In the genomic region with DNA sequence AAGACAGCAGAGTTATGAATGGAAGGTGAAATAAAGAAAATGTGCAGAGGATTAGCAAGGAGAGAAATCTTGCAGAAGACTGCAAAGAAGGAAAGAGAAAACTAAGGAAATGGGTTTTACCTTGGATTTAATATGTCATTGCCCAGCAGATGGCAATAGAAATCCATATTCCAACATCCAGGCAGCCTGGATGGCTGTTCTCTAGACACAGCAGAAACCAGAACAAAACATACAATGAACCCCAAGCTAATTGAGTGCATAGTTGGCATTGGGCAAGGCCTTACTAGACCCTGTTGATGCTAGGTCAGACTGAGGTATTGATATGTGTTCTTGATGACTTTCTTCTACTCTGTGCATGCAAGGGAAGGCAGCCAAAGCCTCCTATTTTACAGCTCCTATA, we compare ENCODE assay signal across 10 mouse cellular contexts. TPM values are rescaled to one million over a fixed set of nuclear protein-coding genes. Genes with fewer than 3 reads are reported as not detected.
A peak's percentile ranks its signal among the peaks of the same experiment; 100 is the strongest.
DNase-seq lines count a peak whose midpoint lies in the region; ATAC-seq and TF ChIP-seq lines count a peak whose summit lies in the region.
"Had no signal": no experiment of that assay in that cellular context is flagged by ENCODE, and none has a peak within 500 bp of the region (broad histone marks: within the 10 kb centered on the region; RNA-seq: fewer than 3 reads in every experiment).

No protein-coding gene starts in this region.

- no peaks in the 10 kb centered on the region for H3K36me3 ChIP-seq in forebrain, embryonic 15.5 days
- H3K36me3 ChIP-seq in forebrain, embryonic 12.5 days (replicated peaks), result no peaks in the 10 kb centered on the region
- no peaks in the 10 kb centered on the region for H3K36me3 ChIP-seq in lung, embryonic 14.5 days (ENCODE audit: insufficient read depth)
- no peaks in the 10 kb centered on the region for H3K36me3 ChIP-seq in hindbrain, embryonic 16.5 days (ENCODE audit: control insufficient read depth, insufficient read depth, low read length)
- H3K36me3 ChIP-seq: embryonic facial prominence, embryonic 15.5 days; limb, embryonic 13.5 days had no signal

- H3K4me2 ChIP-seq in forebrain, embryonic 15.5 days (replicated peaks), result no peak overlapping the region
- H3K4me2 ChIP-seq in forebrain, embryonic 12.5 days, result no peak overlapping the region
- H3K4me2 ChIP-seq in lung, embryonic 14.5 days, result no peak overlapping the region
- H3K4me2 ChIP-seq in hindbrain, embryonic 16.5 days (ENCODE audit: low read length), result no peak overlapping the region
- H3K4me2 ChIP-seq: embryonic facial prominence, embryonic 15.5 days; limb, embryonic 13.5 days had no signal

- H3K9ac ChIP-seq in forebrain, embryonic 15.5 days (replicated peaks), result no peak overlapping the region
- no peak overlapping the region for H3K9ac ChIP-seq in forebrain, embryonic 12.5 days
- no peak overlapping the region for H3K9ac ChIP-seq in lung, embryonic 14.5 days
- no peak overlapping the region for H3K9ac ChIP-seq in hindbrain, embryonic 16.5 days (ENCODE audit: low read depth, low read length)
- H3K9ac ChIP-seq: embryonic facial prominence, embryonic 15.5 days; limb, embryonic 13.5 days had no signal

- peak; percentile 76 for ATAC-seq in forebrain, embryonic 15.5 days (replicated peaks)
- no peak for ATAC-seq in forebrain, embryonic 12.5 days (ENCODE audit: low FRiP score)
- peak; percentile 58; the same call in 1 of the 2 replicates for ATAC-seq in lung, embryonic 14.5 days (ENCODE audit: insufficient read depth)
- ATAC-seq in hindbrain, embryonic 16.5 days, result peak; percentile 74
- ATAC-seq in monocyte, adult 5-6 weeks (replicated peaks; ENCODE audit: insufficient number of reproducible peaks, low FRiP score, low TSS enrichment, poor library complexity, severe bottlenecking), result no peak

- no peak overlapping the region for H3K4me3 ChIP-seq in forebrain, embryonic 15.5 days
- no peak overlapping the region for H3K4me3 ChIP-seq in forebrain, embryonic 12.5 days (replicated peaks)
- no peak overlapping the region for H3K4me3 ChIP-seq in lung, embryonic 14.5 days (ENCODE audit: low read depth, low read length)
- no peak overlapping the region for H3K4me3 ChIP-seq in lung, adult 2 months (replicated peaks; ENCODE audit: extremely low read depth, low read depth, low read length)
- H3K4me3 ChIP-seq in hindbrain, embryonic 16.5 days (ENCODE audit: low read length), result no peak overlapping the region
- H3K4me3 ChIP-seq: embryonic facial prominence, embryonic 15.5 days; limb, embryonic 13.5 days had no signal

- no peak overlapping the region for H3K27ac ChIP-seq in forebrain, embryonic 15.5 days (replicated peaks)
- no peak overlapping the region for H3K27ac ChIP-seq in forebrain, embryonic 12.5 days
- no peak overlapping the region for H3K27ac ChIP-seq in lung, embryonic 14.5 days (ENCODE audit: low read depth)
- H3K27ac ChIP-seq in hindbrain, embryonic 16.5 days (ENCODE audit: low read depth, low read length), result no peak overlapping the region
- H3K27ac ChIP-seq: embryonic facial prominence, embryonic 15.5 days; limb, embryonic 13.5 days had no signal

- TF ChIP-seq POLR2A in lung, adult 2 months (IDR thresholded peaks at IDR 0.05; ENCODE audit: borderline replicate concordance, extremely low read depth, low read depth, low read length), result no peak

- no peaks in the 10 kb centered on the region for H3K27me3 ChIP-seq in forebrain, embryonic 15.5 days
- no peaks in the 10 kb centered on the region for H3K27me3 ChIP-seq in forebrain, embryonic 12.5 days
- H3K27me3 ChIP-seq in lung, embryonic 14.5 days (ENCODE audit: insufficient read depth, low read length), result no peaks in the 10 kb centered on the region
- no peaks in the 10 kb centered on the region for H3K27me3 ChIP-seq in hindbrain, embryonic 16.5 days (replicated peaks; ENCODE audit: control insufficient read depth, insufficient read depth, low read length)
- H3K27me3 ChIP-seq: embryonic facial prominence, embryonic 15.5 days; limb, embryonic 13.5 days had no signal

- H3K9me3 ChIP-seq in forebrain, embryonic 15.5 days, result no peaks in the 10 kb centered on the region
- no peaks in the 10 kb centered on the region for H3K9me3 ChIP-seq in forebrain, embryonic 12.5 days
- H3K9me3 ChIP-seq in lung, embryonic 14.5 days (ENCODE audit: low read depth, low read length), result no peaks in the 10 kb centered on the region
- no peaks in the 10 kb centered on the region for H3K9me3 ChIP-seq in hindbrain, embryonic 16.5 days (ENCODE audit: control insufficient read depth, low read length)
- H3K9me3 ChIP-seq: embryonic facial prominence, embryonic 15.5 days; limb, embryonic 13.5 days had no signal

- peak; percentile 64 for TF ChIP-seq CTCF in lung, embryonic 14.5 days (IDR thresholded peaks at IDR 0.05; ENCODE audit: low read depth)
- TF ChIP-seq CTCF in lung, adult 2 months (IDR thresholded peaks at IDR 0.05; ENCODE audit: insufficient read depth, low read length), result no peak

- H3K4me1 ChIP-seq in forebrain, embryonic 15.5 days, result no peaks in the 10 kb centered on the region
- H3K4me1 ChIP-seq in forebrain, embryonic 12.5 days, result no peaks in the 10 kb centered on the region
- H3K4me1 ChIP-seq in lung, embryonic 14.5 days (ENCODE audit: insufficient read depth), result no peaks in the 10 kb centered on the region
- no peaks in the 10 kb centered on the region for H3K4me1 ChIP-seq in lung, adult 2 months (ENCODE audit: control insufficient read depth, insufficient read depth, low read length)
- H3K4me1 ChIP-seq in hindbrain, embryonic 16.5 days (ENCODE audit: control insufficient read depth, insufficient read depth, low read depth, low read length), result no peaks in the 10 kb centered on the region
- H3K4me1 ChIP-seq: embryonic facial prominence, embryonic 15.5 days; limb, embryonic 13.5 days had no signal

- peak; percentile 82 for DNase-seq in lung, embryonic 14.5 days
- no peak for DNase-seq in lung, adult 2 months
- peak; percentile 17 for DNase-seq in mesoderm, embryonic 11.5 days (ENCODE audit: low read depth, low spot score)
- no peak for DNase-seq in ovary, postnatal 10 days (ENCODE audit: low spot score)

RNA-seq across cellular contexts. Expression of gene Aldh1a1, which starts 43.0 kb away (rescaled TPM):
- polyA plus RNA-seq in forebrain, embryonic 15.5 days (2015; fragmentation: Nextera tagmentation; extraction: Ambion mirVana), result 0.45 and 0.66 TPM in 2 replicates
- polyA plus RNA-seq in forebrain, embryonic 12.5 days (2016; fragmentation: Nextera tagmentation; extraction: Ambion mirVana), result 0.37 and 0.59 TPM in 2 replicates
- 19.2 TPM in 2 replicates for polyA plus RNA-seq in lung, embryonic 14.5 days (2014; fragmentation: Nextera tagmentation; extraction: Ambion mirVana)
- polyA plus RNA-seq in lung, adult 2 months (2012; rRNA removed), result 190 and 242 TPM in 2 replicates
- 4.8 and 5.2 TPM in 2 replicates for polyA plus RNA-seq in hindbrain, embryonic 16.5 days (2015; fragmentation: Nextera tagmentation; extraction: Ambion mirVana)
- 7.9 to 14.9 TPM (median 8.8 TPM) in 3 replicates for total RNA-seq in monocyte, adult 5-6 weeks (2017)

RNA-seq across cellular contexts. Expression of gene Anxa1, which starts 58.8 kb away (rescaled TPM):
- 4.1 and 4.4 TPM in 2 replicates for polyA plus RNA-seq in forebrain, embryonic 15.5 days (2015; fragmentation: Nextera tagmentation; extraction: Ambion mirVana)
- 4.8 and 5.2 TPM in 2 replicates for polyA plus RNA-seq in forebrain, embryonic 12.5 days (2016; fragmentation: Nextera tagmentation; extraction: Ambion mirVana)
- 91.5 and 111 TPM in 2 replicates for polyA plus RNA-seq in lung, embryonic 14.5 days (2014; fragmentation: Nextera tagmentation; extraction: Ambion mirVana)
- 23.6 and 47.8 TPM in 2 replicates for polyA plus RNA-seq in lung, adult 2 months (2012; rRNA removed)
- 9.7 and 16.0 TPM in 2 replicates for polyA plus RNA-seq in hindbrain, embryonic 16.5 days (2015; fragmentation: Nextera tagmentation; extraction: Ambion mirVana)
- total RNA-seq in monocyte, adult 5-6 weeks (2017), result 354 to 449 TPM (median 418 TPM) in 3 replicates

Comparison
In these comparisons a context has a peak if more than half of its experiments do, and no peak if none do; other contexts are left out.
1. ATAC-seq: peak in forebrain, embryonic 15.5 days (single experiment), lung, embryonic 14.5 days (single experiment) and hindbrain, embryonic 16.5 days (single experiment); none in forebrain, embryonic 12.5 days (single experiment) and monocyte, adult 5-6 weeks (single experiment).
2. DNase-seq: peak in lung, embryonic 14.5 days (single experiment) and mesoderm, embryonic 11.5 days (single experiment); none in lung, adult 2 months (single experiment) and ovary, postnatal 10 days (single experiment).